ENCODE assay signal across 24 mouse cellular contexts in the genomic region with DNA sequence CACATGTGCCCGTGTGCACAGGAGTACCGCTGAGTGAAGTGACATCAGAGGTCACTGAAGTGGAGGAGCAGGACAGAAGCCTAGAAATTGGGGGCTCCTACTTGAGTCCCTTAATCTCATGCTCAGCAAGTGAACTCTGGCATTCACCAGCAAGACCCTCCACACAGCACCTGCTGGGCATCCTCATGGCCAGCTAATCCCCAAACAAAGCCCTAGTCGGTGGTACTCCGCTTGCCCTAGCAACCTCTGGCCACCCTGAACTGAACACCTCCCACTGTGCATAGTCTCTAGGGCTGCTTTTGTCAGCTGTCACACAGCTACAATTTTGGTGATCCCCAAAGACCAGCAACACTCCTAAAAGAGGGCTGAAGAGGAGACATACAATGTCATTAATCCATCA. TPM values are rescaled to one million over a fixed set of nuclear protein-coding genes. Genes with fewer than 3 reads are reported as not detected.
DNase-seq lines count a peak whose midpoint lies in the region; ATAC-seq and TF ChIP-seq lines count a peak whose summit lies in the region.
"Had no signal": no experiment of that assay in that cellular context is flagged by ENCODE, and none has a peak within 500 bp of the region (broad histone marks: within the 10 kb centered on the region; RNA-seq: fewer than 3 reads in every experiment).

No protein-coding gene starts in this region.

- H3K9ac ChIP-seq in forebrain, embryonic 16.5 days (replicated peaks; ENCODE audit: low read depth, low read length): no peak overlapping the region
- H3K9ac ChIP-seq in limb, embryonic 13.5 days: no peak overlapping the region
- H3K9ac ChIP-seq: heart, embryonic 12.5 days; heart, embryonic 15.5 days; hindbrain, embryonic 13.5 days had no signal

- H3K27me3 ChIP-seq in forebrain, embryonic 10.5 days (ENCODE audit: poor library complexity, severe bottlenecking): peaks cover 24% of the 10 kb centered on the region; the same call in 1 of the 2 replicates
- H3K27me3 ChIP-seq in forebrain, embryonic 16.5 days (replicated peaks; ENCODE audit: control insufficient read depth, insufficient read depth, low read length): no peaks in the 10 kb centered on the region
- no peaks in the 10 kb centered on the region for H3K27me3 ChIP-seq in limb, embryonic 13.5 days
- H3K27me3 ChIP-seq: heart, embryonic 15.5 days had no signal

- H3K27ac ChIP-seq in forebrain, embryonic 10.5 days: peak overlapping the region; percentile 11; the same call in 1 of the 2 replicates
- no peak overlapping the region for H3K27ac ChIP-seq in forebrain, embryonic 16.5 days (ENCODE audit: low read length)
- H3K27ac ChIP-seq in limb, embryonic 13.5 days: peak overlapping the region; percentile 23; the same call in 1 of the 2 replicates
- no peak overlapping the region for H3K27ac ChIP-seq in left cerebral cortex, adult 2 months
- H3K27ac ChIP-seq: heart, embryonic 15.5 days; hindbrain, embryonic 10.5 days; hindbrain, embryonic 13.5 days had no signal

- H3K9me3 ChIP-seq in forebrain, embryonic 10.5 days: no peaks in the 10 kb centered on the region
- no peaks in the 10 kb centered on the region for H3K9me3 ChIP-seq in forebrain, embryonic 16.5 days (ENCODE audit: control insufficient read depth, low read length)
- no peaks in the 10 kb centered on the region for H3K9me3 ChIP-seq in limb, embryonic 13.5 days
- H3K9me3 ChIP-seq: heart, embryonic 12.5 days; heart, embryonic 15.5 days; hindbrain, embryonic 10.5 days; hindbrain, embryonic 13.5 days had no signal

- H3K4me3 ChIP-seq in forebrain, embryonic 10.5 days: no peak overlapping the region
- no peak overlapping the region for H3K4me3 ChIP-seq in forebrain, embryonic 16.5 days (replicated peaks; ENCODE audit: low read length)
- no peak overlapping the region for H3K4me3 ChIP-seq in limb, embryonic 13.5 days
- no peak overlapping the region for H3K4me3 ChIP-seq in left cerebral cortex, adult 2 months
- H3K4me3 ChIP-seq: heart, embryonic 12.5 days; heart, embryonic 15.5 days; hindbrain, embryonic 10.5 days; hindbrain, embryonic 13.5 days had no signal

- H3K4me2 ChIP-seq in forebrain, embryonic 16.5 days (ENCODE audit: low read length): no peak overlapping the region
- H3K4me2 ChIP-seq in limb, embryonic 13.5 days (replicated peaks): no peak overlapping the region
- H3K4me2 ChIP-seq: heart, embryonic 12.5 days; heart, embryonic 15.5 days; hindbrain, embryonic 13.5 days had no signal

- H3K36me3 ChIP-seq in forebrain, embryonic 10.5 days (replicated peaks): peaks cover 14% of the 10 kb centered on the region
- no peaks in the 10 kb centered on the region for H3K36me3 ChIP-seq in forebrain, embryonic 16.5 days (ENCODE audit: control insufficient read depth, insufficient read depth)
- H3K36me3 ChIP-seq in limb, embryonic 13.5 days: peaks cover 19% of the 10 kb centered on the region
- H3K36me3 ChIP-seq: heart, embryonic 15.5 days; hindbrain, embryonic 13.5 days had no signal

- H3K4me1 ChIP-seq in forebrain, embryonic 10.5 days: peaks cover 74% of the 10 kb centered on the region
- H3K4me1 ChIP-seq in forebrain, embryonic 16.5 days (replicated peaks; ENCODE audit: control insufficient read depth, insufficient read depth, low read length): no peaks in the 10 kb centered on the region; the same call in 1 of the 2 replicates
- peaks cover 77% of the 10 kb centered on the region for H3K4me1 ChIP-seq in limb, embryonic 13.5 days
- H3K4me1 ChIP-seq: heart, embryonic 12.5 days had no signal

- ATAC-seq in forebrain, embryonic 16.5 days: no peak
- no peak for ATAC-seq in limb, embryonic 13.5 days (ENCODE audit: low FRiP score, low read depth)
- ATAC-seq: activated CD4-positive, CD25-positive, alpha-beta regulatory T cell, adult 4 months; forebrain, embryonic 14.5 days; hindbrain, embryonic 16.5 days had no signal

- peak; percentile 34 for DNase-seq in forebrain, embryonic 10.5 days (ENCODE audit: extremely low spot score, low spot score)
- peak; percentile 56 for DNase-seq in retina, postnatal 1 day
- no peak for DNase-seq in retina, embryonic 14.5 days (ENCODE audit: low spot score)
- no peak for DNase-seq in left cerebral cortex, adult 2 months (ENCODE audit: extremely low spot score in 1 of 2, low spot score in 2 of 2)
- DNase-seq: adrenal gland, adult 8-10 months; adrenal gland, postnatal 25 days; cerebellum, adult 11-12 months; cerebellum, adult 8-10 months; cerebellum, postnatal 10 days; cerebellum, postnatal 36 days; embryo, embryonic 11 days; gastrocnemius, postnatal 25 days; heart, adult 18-20 months; heart, postnatal 10 days; heart, postnatal 36 days had no signal

- intact Hi-C loops in left cerebral cortex, adult 2 months (cut with DNase I): loop anchor here (5.0 kb wide), 1 partner anchor 42 kb away; no protein-coding TSS in a partner anchor

- WGBS in forebrain, embryonic 10.5 days: 35% methylated on average over 4 of the region's 4 CpGs
- WGBS in forebrain, embryonic 16.5 days: 28% methylated on average over 4 of the region's 4 CpGs
- 78% methylated on average over 4 of the region's 4 CpGs for WGBS in limb, embryonic 13.5 days

- TF ChIP-seq CTCF in left cerebral cortex, adult 2 months (IDR thresholded peaks at IDR 0.05): no peak

RNA-seq across cellular contexts. Expression of a gene that starts 44.3 kb away (rescaled TPM):
- polyA plus RNA-seq in forebrain, embryonic 10.5 days (2016; fragmentation: Nextera tagmentation; extraction: Ambion mirVana): 9.0 and 11.2 TPM in 2 replicates
- 5.8 and 7.0 TPM in 2 replicates for polyA plus RNA-seq in forebrain, embryonic 16.5 days (2015; fragmentation: Nextera tagmentation; extraction: Ambion mirVana)
- 18.1 and 22.3 TPM in 2 replicates for polyA plus RNA-seq in limb, embryonic 13.5 days (2015; fragmentation: Nextera tagmentation; extraction: Ambion mirVana)
- 10 to 100 TPM; 15.2 to 17.5 TPM for total RNA-seq in left cerebral cortex, adult 2 months (2021)

Comparison
In these comparisons a context has a peak if more than half of its experiments do, and no peak if none do; other contexts are left out.
1. DNase-seq: peak in forebrain, embryonic 10.5 days (single experiment) and retina, postnatal 1 day (single experiment); none in retina, embryonic 14.5 days (single experiment) and left cerebral cortex, adult 2 months (0 of 2).
2. H3K27ac ChIP-seq: peak in forebrain, embryonic 10.5 days (single experiment) and limb, embryonic 13.5 days (single experiment); none in forebrain, embryonic 16.5 days (single experiment) and left cerebral cortex, adult 2 months (single experiment).